Mouse (Mus musculus) spleen, adult 2 months (tissue): ENCODE results near the gene Cdk5rap1. TPM values are rescaled to one million over a fixed set of nuclear protein-coding genes. Genes with fewer than 3 reads are reported as not detected.
A peak's percentile ranks its signal among the peaks of the same experiment; 100 is the strongest.

ENCODE experiments used
- DNase-seq, 2 experiments: peaks; one replicate each; pipeline versions ENCODE4 v3.0.0 to v3.0.0-alpha.2; 2012 to 2021; ENCODE audit warnings: low spot score in 2 of 2, low read depth in 1 of 2
- H3K27ac ChIP-seq: fragments of 200-500 bp; 2 replicates; pipeline ENCODE4 v1.5.1; 2012; ENCODE audit warnings: low read length, inconsistent platforms; ENCODE audit not compliant: insufficient read depth
- H3K27me3 ChIP-seq: fragments of 200-500 bp; 2 replicates; pipeline ENCODE4 v1.6.1; 2012; ENCODE audit warnings: mild to moderate bottlenecking, moderate library complexity, low read length, inconsistent platforms; ENCODE audit not compliant: control insufficient read depth, insufficient read depth
- H3K36me3 ChIP-seq: fragments of 200-500 bp; 2 replicates; pipeline ENCODE4 v1.6.1; 2012; ENCODE audit warnings: mild to moderate bottlenecking, low read length, inconsistent platforms; ENCODE audit not compliant: control insufficient read depth, insufficient read depth
- H3K4me1 ChIP-seq: fragments of 200-500 bp; 2 replicates; pipeline ENCODE4 v1.6.1; 2011; ENCODE audit warnings: inconsistent platforms; ENCODE audit not compliant: control insufficient read depth, insufficient read depth, insufficient read length
- H3K4me3 ChIP-seq: fragments of 200-500 bp; 2 replicates; pipeline ENCODE4 v1.5.1; 2011; ENCODE audit warnings: mild to moderate bottlenecking, inconsistent platforms; ENCODE audit not compliant: insufficient read depth, insufficient read length; ENCODE audit errors: extremely low read depth
- CTCF ChIP-seq: fragments of 200-500 bp; IDR thresholded peaks from 2 replicates; pipeline ENCODE4 v1.5.1; 2011; ENCODE audit warnings: mild to moderate bottlenecking, inconsistent platforms; ENCODE audit not compliant: insufficient read depth, insufficient read length, insufficient replicate concordance; ENCODE audit errors: extremely low read depth
- POLR2A ChIP-seq: fragments of 200-500 bp; IDR thresholded peaks from 2 replicates; pipeline ENCODE4 v1.6.1; 2011; ENCODE audit warnings: low read depth, low read length, inconsistent platforms
- WGBS: fragments of 180-500 bp; shearing (Covaris S2); methylation state at CpG from one replicate; pipeline ENCODE4 v1.1.7; 2018; 5-methylcytosine and 5-hydroxymethylcytosine counted together
- polyA plus RNA-seq: library from polyadenylated mRNA; depleted of rRNA; stranded (reverse); fragments of >200 nt; gene quantifications from 2 replicates; pipeline ENCODE4 v1.2.3, GENCODE M21; 2012

Gene Cdk5rap1
- polyA plus RNA-seq, 1 experiment, result 6.9 TPM

GRCm38 (mm10) chr2:154412018-154412666 lies 39.3 kb upstream of the Cdk5rap1 start:
- DNase-seq, result peak in 1 of 2 experiments; percentile 19
- Histone ChIP-seq H3K36me3 (no peaks in the 10 kb centered on the region), H3K27me3 (peaks cover 7% of the 10 kb centered on the region; the same call in 1 of the 2 replicates), H3K4me1 (no peaks in the 10 kb centered on the region), H3K4me3 (no peak overlapping the region), H3K27ac (no peak overlapping the region)
- WGBS, result 69% methylated on average over 7 of the region's 7 CpGs
- TF ChIP-seq POLR2A (no peak), CTCF (no peak)

DNA sequence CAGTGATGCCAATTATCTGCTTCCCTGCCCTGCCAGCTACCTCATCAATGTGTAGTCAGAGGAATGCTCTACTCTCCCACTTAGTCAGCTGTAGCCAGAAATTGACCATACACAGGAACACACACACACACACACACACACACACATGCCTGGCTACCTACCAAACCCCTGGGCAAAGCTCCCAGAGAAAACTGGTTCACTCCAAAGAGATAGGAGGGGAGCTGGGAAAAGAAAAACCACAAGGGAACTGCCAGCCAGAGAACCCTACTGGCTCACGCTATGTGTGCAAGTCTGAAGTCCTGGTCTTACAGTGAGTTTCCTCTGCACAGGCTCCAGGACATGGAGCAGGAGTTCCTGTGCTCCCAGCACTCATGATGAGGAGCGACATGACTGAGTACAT lies 37.5 kb upstream of the Cdk5rap1 start:
- DNase-seq, result no peak
- TF ChIP-seq CTCF (no peak), POLR2A (no peak)
- WGBS, result 67% methylated on average over 2 of the region's 2 CpGs

DNA sequence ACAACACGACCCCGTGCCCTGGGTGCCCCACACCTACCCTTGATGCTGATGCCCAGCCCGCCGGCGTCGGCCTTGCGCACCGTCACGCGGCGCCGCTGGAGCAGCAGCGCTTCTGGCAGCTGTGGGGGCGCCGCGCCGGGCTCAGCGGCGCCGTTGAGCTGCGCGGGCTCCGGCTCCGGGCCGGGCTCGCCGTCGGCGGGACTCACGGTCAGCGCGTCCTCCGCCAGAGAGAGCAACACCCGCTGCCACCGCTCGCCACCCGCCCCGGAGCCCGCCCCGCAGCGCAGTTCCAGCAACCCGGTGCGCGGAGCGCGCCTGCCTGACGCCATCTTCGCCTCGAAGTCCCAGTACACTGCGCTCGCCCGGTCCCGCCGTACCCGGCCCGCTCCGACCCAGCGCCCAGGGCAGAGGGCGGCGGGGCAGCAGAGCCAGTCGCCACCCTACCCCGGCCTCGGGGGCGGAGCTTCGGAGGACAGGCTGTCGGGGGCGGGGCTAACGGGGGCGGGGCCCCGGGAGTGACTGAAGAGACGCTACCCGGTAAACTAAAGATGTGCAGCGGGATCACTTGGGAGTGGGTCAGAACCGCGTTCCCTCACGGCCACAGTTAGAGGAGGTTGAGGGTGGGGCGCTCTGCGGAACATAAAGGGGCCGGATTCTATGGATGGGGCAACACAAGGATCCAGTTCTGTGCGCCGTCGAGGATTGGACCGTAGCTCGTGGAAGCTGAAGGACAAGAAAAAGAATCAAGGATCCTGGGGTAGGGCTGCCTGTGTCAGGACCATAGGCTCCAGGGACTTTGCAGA lies 35.0 kb upstream of the Cdk5rap1 start, which contains the start of gene Snta1:
TSS of gene Snta1 (minus strand) at position 457 of the 803 bp plus-strand sequence.
- 4% methylated on average over 77 of the region's 84 CpGs for WGBS

More for the DNA sequence above, 37.5 kb upstream of the Cdk5rap1 start:
- Histone ChIP-seq H3K27ac (no peak overlapping the region), H3K4me3 (no peak overlapping the region), H3K27me3 (peaks cover 9% of the 10 kb centered on the region), H3K4me1 (no peaks in the 10 kb centered on the region), H3K36me3 (no peaks in the 10 kb centered on the region)

DNA sequence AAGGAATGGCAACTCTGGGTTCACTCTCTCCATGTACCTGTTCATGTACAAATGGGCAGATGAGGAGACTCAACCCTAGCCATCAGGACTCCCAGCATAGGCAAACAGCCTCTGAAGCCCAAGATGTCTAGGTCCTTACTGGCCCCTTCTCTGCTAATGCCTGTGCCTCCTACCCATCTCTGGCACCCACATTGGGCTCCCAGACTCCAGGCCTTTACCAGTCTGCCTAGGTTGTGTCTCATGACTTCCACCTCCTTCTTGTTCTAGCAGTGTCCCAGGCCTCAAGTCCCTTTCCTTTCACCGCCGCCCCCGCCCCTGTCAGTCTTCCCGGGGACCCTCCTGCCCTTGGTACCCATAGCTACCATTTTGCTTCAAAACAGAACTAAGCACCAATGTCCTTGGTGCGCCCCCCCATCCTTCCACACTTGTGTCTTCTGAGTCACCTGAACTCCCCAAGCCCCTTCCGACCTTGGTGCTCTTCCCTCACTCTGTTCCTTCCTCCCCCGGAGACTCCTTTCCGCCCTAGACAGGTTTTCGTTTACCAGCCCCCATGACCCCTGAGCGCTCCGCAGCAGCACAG lies 34.3 kb upstream of the Cdk5rap1 start:
- H3K36me3 ChIP-seq, result no peaks in the 10 kb centered on the region
- H3K4me3 ChIP-seq, result peak overlapping the region; percentile 63
- no peak for DNase-seq
- H3K27ac ChIP-seq, result no peak overlapping the region
- H3K4me1 ChIP-seq, result no peaks in the 10 kb centered on the region
- peaks cover 9% of the 10 kb centered on the region for H3K27me3 ChIP-seq
- 44% methylated on average over 11 of the region's 11 CpGs for WGBS
- TF ChIP-seq POLR2A, result no peak
- no peak for TF ChIP-seq CTCF

More for the DNA sequence above, 35.0 kb upstream of the Cdk5rap1 start, which contains the start of gene Snta1:
- DNase-seq, result peak; percentile 37 to 70
- H3K27me3 ChIP-seq, result peaks cover 9% of the 10 kb centered on the region
- H3K4me3 ChIP-seq, result peak within 1 kb of the TSS; percentile 63
- TF ChIP-seq CTCF (no peak), POLR2A (no peak)
- H3K27ac ChIP-seq, result no peak within 1 kb of the TSS
- H3K4me1 ChIP-seq, result no peaks in the 10 kb centered on the region
- no peaks in the 10 kb centered on the region for H3K36me3 ChIP-seq

- DNase-seq, result no peak
- H3K27ac ChIP-seq, result no peak overlapping the region
- 62% methylated on average over 5 of the region's 5 CpGs for WGBS
- no peaks in the 10 kb centered on the region for H3K36me3 ChIP-seq
- no peak for TF ChIP-seq CTCF
- no peak for TF ChIP-seq POLR2A
- no peak overlapping the region for H3K4me3 ChIP-seq
- peaks cover 9% of the 10 kb centered on the region for H3K27me3 ChIP-seq
- H3K4me1 ChIP-seq, result no peaks in the 10 kb centered on the region
Measured at GRCm38 (mm10) chr2:154405447-154405994, 32.7 kb upstream of the Cdk5rap1 start.

DNA sequence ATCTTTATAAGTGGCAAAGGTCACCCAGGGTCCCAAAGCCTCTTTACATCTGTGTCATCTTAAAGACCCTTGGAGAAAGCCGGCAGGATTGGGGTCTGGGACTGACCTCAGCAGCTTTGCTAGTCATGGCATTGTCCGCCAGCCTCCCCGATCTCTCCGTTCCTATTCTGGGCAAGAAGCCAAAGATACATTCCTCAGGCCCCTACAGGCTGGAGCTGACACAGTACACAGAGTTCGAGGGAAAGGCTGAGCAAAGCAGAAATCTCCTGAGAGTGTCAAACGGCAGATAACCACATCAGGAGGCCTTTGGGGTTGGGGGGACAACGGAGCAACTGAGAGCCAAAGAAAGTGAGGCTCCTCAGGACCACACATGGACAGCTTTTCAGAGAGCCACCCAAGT lies 30.0 kb upstream of the Cdk5rap1 start:
- WGBS, result 56% methylated on average over 7 of the region's 7 CpGs
- Histone ChIP-seq H3K4me3 (no peak overlapping the region), H3K4me1 (no peaks in the 10 kb centered on the region), H3K36me3 (no peaks in the 10 kb centered on the region), H3K27me3 (peaks cover 8% of the 10 kb centered on the region), H3K27ac (peak overlapping the region; percentile 45; the same call in 1 of the 2 replicates)
- TF ChIP-seq POLR2A, result no peak
- DNase-seq, result no peak
